8 mouse cellular contexts compared by ENCODE assay signal in genomic region chr8:60983688-60984079, GRCm38 (mm10). TPM values are rescaled to one million over a fixed set of nuclear protein-coding genes. Genes with fewer than 3 reads are reported as not detected.
A peak's percentile ranks its signal among the peaks of the same experiment; 100 is the strongest.
DNase-seq lines count a peak whose midpoint lies in the region; ATAC-seq lines count a peak whose summit lies in the region.

No protein-coding gene starts in this region.

- H3K4me1 ChIP-seq in intestine, embryonic 15.5 days (replicated peaks): no peaks in the 10 kb centered on the region

- no peaks in the 10 kb centered on the region for H3K27me3 ChIP-seq in intestine, embryonic 15.5 days (replicated peaks)

- H3K27ac ChIP-seq in intestine, embryonic 15.5 days: peak overlapping the region; percentile 86

- H3K36me3 ChIP-seq in intestine, embryonic 15.5 days: no peaks in the 10 kb centered on the region

- H3K9ac ChIP-seq in intestine, embryonic 15.5 days: peak overlapping the region; percentile 51

- H3K4me3 ChIP-seq in intestine, embryonic 15.5 days (replicated peaks): peak overlapping the region; percentile 81

- intact Hi-C loops in left cerebral cortex, postnatal 14 days (cut with DNase I): loop anchor here (10.0 kb wide), 1 partner anchor 479 kb away; the partner anchor contains the start of genes Aadat and Gm10283

- peak overlapping the region; percentile 89 for H3K4me2 ChIP-seq in intestine, embryonic 15.5 days (replicated peaks)

- WGBS in intestine, embryonic 15.5 days: 13% methylated on average over 9 of the region's 9 CpGs

- DNase-seq in adrenal gland, postnatal 14 days: peak; percentile 70
- peak; percentile 56 for DNase-seq in embryo, embryonic 11 days
- DNase-seq in gastrocnemius, postnatal 25 days: peak; percentile 26
- peak; percentile 49 to 60 for DNase-seq in left cerebral cortex, postnatal 14 days (ENCODE audit: low spot score in 2 of 2)
- DNase-seq in right cerebral cortex, postnatal 36 days (ENCODE audit: low spot score in 2 of 2): peak; percentile 53 to 57
- no peak for DNase-seq in T-cell, adult 2 months (ENCODE audit: low spot score)

- H3K9me3 ChIP-seq in intestine, embryonic 15.5 days: no peaks in the 10 kb centered on the region

- ATAC-seq in intestine, embryonic 15.5 days: peak; percentile 74
- peak; percentile 70 for ATAC-seq in megakaryocyte progenitor cell, adult 5-6 weeks (replicated peaks; ENCODE audit: poor library complexity)

RNA-seq across cellular contexts. Expression of gene Clcn3, which starts 0.6 kb away (rescaled TPM):
- 37.9 and 38.6 TPM in 2 replicates for total RNA-seq in adrenal gland, postnatal 14 days (2021)
- total RNA-seq in gastrocnemius, postnatal 25 days (2021): 10 to 100 TPM; 24.2 to 25.3 TPM
- polyA plus RNA-seq in intestine, embryonic 15.5 days (2015; fragmentation: Nextera tagmentation; extraction: Ambion mirVana): 30.0 and 30.1 TPM in 2 replicates
- 100 to 1,000 TPM; 142 to 144 TPM for total RNA-seq in left cerebral cortex, postnatal 14 days (2021)
- 22.3 and 26.1 TPM in 2 replicates for total RNA-seq in megakaryocyte progenitor cell, adult 5-6 weeks (2015)
- 22.8 and 29.3 TPM in 2 replicates for total RNA-seq in megakaryocyte progenitor cell, adult 5-6 weeks (2017)

RNA-seq across cellular contexts. Expression of gene Nek1, which starts 9.3 kb away (rescaled TPM):
- 13.5 and 15.8 TPM in 2 replicates for total RNA-seq in adrenal gland, postnatal 14 days (2021)
- total RNA-seq in gastrocnemius, postnatal 25 days (2021): 1 to 10 TPM; 4.7 to 5.4 TPM
- polyA plus RNA-seq in intestine, embryonic 15.5 days (2015; fragmentation: Nextera tagmentation; extraction: Ambion mirVana): 16.6 and 17.4 TPM in 2 replicates
- 10 to 100 TPM; 25.2 to 28.5 TPM for total RNA-seq in left cerebral cortex, postnatal 14 days (2021)
- total RNA-seq in megakaryocyte progenitor cell, adult 5-6 weeks (2015): 14.2 and 15.9 TPM in 2 replicates
- 21.2 and 25.6 TPM in 2 replicates for total RNA-seq in megakaryocyte progenitor cell, adult 5-6 weeks (2017)
